Mouse (Mus musculus) neutrophil, adult 5-6 weeks (primary cell): ENCODE results near the gene Filip1. TPM values are rescaled to one million over a fixed set of nuclear protein-coding genes. Genes with fewer than 3 reads are reported as not detected.

Source experiments
- ATAC-seq: fragments of 151-379, 151-347 bp; 2 replicates; pipeline ENCODE4 v1.8.0; 2017; ENCODE audit warnings: mild to moderate bottlenecking, moderate TSS enrichment; ENCODE audit not compliant: insufficient number of reproducible peaks, poor library complexity, low FRiP score, severe bottlenecking; ENCODE audit errors: extremely low read depth
- total RNA-seq: library from RNA; stranded (forward); fragments of 200-1000 nt; gene quantifications from 2 replicates; pipeline ENCODE4 v1.2.3, GENCODE M21; 2017

Gene Filip1
- total RNA-seq, 1 experiment from 2014 or later, result 0.47 TPM

DNA sequence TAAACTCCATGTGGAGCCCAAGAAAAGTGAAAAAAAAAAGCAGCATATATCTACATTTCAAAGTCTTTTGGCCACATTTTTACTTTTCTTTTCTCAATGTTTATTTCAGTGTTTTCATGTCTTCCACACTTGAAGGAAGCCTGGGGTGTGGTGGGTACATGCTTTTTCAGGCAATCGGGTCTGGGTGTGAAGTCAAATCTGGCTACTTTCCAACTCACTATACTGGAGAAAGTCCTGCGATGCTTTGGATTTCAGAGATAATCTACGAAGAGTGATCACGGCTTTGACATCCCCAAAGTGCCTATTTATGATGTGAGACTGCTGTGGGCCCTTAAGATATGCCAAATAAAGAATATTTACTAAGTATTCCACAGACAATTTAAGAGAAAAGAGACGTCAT lies 57.7 kb downstream of the Filip1 start:
- no peak for ATAC-seq

DNA sequence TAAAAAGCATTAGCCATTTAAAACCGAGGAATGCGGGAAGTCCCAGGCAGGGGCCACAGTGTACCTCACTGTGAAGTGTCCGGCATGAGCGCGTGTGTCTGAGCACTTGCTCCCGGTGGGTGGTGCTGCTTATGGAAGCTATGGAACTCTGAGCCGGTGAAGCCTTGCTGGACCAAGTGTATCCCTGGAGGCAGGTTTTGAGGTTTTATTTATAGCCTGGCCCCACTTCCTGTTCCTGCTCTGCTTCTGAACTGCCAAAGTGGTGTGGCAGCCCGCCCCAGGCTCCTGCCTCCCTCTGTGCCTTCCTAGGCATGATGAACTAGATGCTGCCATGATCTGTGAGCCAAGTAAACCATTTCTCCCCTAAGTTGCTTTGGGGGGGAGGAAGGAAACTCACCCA lies 60.7 kb downstream of the Filip1 start:
- ATAC-seq, result no peak

DNA sequence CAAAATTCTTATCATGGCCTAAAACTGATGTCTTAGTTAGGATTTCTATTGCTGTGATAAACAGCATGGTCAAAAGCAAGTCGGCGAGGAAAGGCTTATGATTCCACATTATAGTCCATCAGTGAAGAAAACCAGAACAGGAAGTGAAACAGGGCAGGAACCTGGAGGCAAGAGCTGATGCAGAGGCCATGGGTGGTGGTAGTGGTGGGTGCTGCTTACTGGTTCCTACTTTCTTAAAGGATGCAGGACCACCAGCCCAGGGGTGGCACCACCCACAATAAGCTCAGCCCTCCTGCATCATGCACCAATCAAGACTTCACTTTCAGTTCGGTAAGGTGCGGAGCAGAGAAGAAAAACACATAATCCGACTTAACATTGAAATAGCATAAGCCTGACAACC lies 61.3 kb downstream of the Filip1 start:
- ATAC-seq, result no peak

DNA sequence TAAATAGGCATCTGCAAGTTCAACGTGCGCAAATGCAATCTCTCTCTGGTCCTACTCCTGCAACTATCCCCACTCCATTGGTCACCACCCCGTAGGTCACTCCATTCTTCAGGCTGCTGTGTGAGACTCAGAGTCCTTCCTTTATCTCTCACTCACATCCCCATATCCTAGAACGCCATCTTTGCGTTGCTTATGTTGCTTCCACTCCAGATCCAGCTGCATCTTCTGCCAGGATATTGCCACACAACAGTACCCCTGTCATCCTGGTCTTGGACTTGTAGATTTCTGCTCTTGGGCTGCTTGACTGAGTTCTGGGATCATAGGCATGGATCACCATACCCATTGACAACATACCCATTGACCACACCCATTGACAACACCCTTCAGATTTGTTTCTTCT lies 62.0 kb downstream of the Filip1 start:
- no peak for ATAC-seq

DNA sequence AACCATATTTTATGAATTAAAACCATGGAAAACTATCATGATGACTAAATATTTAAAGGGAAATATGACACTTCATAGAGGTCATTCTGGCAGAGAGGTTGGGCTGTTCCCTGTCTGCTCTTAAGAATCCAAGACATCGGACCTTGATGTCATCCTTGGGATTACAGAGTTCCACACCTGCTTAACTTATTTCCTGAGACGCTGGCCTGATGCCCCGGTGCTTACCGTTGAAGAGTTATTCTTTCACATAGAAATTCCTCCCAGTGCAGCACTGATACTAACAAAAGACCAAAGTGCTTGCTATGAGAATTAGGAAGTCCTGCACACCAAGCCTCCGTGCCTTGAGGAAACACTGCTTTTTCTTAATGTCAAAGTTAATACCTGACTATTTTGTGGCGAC lies 62.6 kb downstream of the Filip1 start:
- ATAC-seq, result no peak

DNA sequence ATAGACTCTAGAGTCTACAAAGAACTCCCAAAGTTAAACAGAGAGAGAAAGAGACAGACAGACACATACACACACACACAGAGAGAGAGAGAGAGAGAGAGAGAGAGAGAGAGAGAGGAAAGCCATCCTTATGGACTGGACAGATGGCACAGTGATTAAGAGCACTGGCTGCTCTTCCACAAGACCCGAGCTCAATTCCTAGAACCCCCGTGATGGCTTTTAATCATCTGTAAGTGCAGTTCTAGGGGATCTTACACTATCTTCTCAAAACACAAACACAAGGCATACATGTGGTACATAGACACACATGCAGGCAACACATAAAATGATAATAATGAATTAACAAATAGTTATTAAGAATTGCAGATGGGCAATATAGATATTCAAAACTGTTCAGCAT lies 64.3 kb downstream of the Filip1 start:
- no peak for ATAC-seq

DNA sequence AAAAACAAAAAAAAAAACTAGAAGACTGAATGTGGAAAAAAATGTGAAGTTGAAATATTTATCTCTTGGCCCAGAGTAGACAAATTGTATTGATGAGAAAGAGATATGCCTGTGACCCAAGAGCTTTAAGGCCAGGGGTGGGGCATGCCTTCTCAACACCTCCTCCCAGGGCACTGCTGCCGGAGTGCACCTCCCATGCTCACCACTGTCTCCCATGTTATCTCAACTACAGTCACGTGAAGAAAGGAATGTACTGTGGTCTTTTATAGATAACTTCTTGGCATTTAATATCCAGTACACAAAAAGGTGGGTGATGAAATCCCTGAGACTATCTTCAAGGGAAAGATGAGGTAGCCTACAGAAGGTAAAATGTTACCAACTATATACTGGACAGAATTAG lies 64.7 kb downstream of the Filip1 start:
- ATAC-seq, result no peak

DNA sequence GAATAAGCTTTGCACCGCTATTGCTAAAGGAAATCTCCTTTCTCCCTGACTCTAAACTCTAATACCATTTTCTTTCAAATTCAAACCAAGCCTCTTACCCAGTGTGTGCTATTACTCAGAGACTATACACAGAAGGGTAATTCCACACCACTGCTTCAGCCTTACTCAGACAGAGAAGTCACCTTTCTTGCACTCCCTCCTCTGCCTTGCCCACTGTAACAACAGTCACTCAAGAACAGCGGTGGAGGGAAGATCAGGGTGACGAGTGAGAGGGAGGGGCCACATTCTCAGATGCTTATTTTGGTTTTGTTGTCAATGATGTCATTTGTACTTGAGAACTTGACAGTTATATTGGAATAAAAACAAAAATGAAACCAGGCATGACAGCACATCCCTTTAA lies 65.2 kb downstream of the Filip1 start:
- no peak for ATAC-seq

DNA sequence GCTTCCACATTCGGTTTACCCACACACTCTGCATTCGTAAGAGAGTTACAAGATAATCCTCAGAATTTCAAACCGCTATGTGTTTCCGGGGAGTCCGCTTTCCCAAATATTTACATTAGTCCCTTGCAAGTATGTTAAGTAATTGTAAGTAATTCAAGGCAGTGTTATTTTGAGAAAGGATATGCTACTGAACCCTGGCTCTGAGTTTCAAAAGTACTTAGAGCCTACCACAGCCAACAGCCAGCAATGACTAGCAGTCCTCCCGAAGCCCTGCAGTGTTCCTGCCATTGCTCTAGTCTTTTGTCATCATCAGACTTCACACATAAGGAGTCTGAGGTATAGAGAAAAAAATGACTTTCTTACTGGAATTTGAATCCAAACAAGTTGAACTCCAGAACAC lies 67.8 kb downstream of the Filip1 start:
- no peak for ATAC-seq

DNA sequence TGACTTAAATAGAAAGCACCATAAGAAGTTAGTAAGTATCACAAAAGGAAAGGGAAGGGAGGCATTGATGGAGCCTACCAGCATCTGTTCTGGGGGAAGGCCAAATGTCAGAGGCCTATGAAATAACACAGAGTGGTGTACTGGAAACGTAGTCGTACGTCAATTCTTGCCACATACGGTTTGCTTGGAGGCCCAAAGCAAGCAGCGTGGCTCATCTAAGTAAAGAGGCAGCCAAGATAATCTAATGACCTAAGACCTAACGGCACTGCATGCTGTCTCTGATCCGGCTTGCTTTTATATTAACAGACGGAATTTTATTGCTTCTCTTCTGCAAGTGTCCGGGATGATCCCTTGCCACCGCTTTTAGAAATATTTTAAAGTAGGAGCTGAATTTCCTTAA lies 68.7 kb downstream of the Filip1 start:
- ATAC-seq, result no peak

DNA sequence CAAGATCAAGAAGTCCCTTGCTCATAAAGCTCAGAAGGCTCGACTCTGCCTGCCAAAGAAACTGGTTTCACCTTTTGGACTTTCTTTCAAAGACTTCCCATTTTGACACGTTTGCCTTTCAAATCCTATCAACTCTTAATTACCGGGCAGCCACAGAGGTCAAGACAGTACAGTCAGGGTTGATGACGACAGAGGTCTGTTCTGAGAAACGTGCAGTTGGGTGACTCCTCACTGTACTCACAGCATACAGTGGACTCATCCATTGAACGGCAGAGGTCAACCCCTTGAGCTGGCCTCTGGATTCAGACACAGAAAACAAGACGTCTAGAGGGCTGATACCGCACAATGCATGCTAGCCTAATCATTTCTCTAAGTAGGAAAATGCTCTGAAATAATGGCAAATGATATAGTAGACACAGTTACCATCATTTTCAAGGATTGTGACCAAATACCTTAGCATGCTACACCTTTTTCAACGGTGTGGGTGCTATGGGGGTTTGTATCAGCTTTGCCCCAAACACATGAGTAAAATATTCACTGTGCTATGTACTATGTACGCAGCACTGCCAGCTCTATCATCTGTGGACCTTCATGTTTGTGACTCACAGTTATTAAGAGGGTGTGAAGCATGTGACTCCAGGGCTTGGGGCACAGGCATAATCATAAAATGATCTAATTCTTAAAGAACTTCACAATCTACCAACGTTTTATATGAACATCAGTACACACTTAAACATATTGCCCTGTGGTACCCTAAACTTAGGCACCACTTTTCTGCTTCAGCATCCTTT lies 74.0 kb downstream of the Filip1 start:
- ATAC-seq, result no peak

DNA sequence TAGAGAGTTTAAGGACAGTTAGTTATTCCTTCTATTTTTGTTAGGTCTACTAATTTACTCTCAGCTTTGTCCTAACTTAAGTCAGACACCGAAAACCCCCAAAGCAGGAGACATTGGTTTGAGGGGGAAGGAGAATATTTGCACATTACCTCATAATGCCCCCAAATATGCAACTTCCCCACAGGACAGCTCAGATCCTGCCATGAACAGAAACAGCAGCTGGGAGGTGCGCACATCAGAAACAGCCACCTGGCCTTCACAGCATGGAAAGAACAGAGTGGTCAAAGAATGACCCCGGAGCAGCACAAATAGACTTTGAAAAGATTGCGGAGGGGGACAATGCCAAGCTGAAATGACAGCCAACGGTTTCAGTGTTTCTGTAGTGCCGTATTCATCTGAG lies 75.1 kb downstream of the Filip1 start:
- no peak for ATAC-seq

DNA sequence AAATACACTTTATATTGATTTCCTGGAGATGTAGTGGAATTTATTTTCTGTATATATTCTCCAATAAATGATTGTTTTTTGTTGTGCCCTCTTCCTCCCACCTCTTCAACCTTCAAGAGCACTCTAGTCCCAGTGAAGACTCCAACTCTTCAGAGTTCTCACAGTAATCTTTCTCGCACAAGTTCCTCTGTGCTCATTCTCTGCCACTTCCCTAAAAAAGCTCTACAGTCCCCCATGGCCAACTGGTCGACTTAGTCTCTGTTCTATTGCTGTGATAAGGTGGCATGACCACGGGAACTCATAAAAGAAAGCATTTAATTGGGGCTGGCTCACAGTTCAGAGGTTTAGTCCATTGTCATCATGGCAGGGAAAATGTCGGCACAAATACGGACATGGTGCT lies 80.1 kb downstream of the Filip1 start:
- no peak for ATAC-seq

DNA sequence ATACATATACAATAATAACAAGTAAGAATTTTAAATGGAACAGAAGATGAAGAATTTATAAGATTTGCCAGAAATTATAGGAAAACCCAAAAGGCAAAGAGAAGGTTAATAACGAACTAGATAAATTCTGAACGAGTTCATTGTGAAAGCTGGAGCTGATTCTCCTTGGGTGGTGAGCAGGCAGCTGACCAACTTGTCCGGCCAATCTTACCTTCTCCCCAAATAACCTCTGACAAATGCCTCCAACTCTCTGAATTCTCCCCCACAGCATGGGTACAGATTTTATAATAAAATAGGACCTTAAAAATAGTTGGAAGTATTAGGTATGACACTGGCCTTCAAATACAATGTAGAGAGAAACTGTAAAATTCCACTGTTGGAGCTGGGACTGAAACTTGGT lies 84.6 kb downstream of the Filip1 start:
- ATAC-seq, result no peak

DNA sequence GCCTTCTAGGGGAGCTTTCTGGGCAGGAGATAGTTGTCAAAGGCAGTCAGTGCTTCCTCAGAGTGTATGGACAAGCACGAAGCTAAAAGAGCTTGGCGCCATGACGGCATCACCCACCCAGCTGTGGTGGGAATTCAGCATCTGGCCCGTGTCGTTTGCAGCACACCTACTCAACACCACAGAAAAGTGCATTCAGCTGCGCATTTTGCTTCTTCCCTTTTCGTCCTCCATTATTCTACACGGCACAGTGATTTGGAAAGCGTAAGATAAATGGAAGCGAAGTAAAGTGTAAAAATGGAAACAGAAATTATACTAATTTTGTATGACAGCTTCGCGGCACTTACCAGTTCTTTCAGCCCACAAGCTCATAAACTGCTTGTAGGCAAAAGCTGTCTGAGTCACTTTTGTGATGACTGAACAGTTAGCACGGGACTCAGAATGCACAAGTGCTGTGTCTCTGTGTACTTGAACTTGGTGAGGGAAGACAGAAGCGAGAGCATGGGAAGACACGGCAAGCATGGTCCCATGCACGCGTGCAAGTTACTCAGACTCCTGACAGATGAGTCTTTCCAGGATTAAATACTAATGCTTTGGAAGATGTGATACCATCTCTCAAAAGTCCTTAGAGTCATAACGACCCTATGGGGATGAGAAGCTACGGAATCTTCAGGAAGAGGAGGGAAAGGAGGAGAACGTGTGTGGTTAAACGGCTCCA lies 85.3 kb downstream of the Filip1 start:
- ATAC-seq, result no peak

DNA sequence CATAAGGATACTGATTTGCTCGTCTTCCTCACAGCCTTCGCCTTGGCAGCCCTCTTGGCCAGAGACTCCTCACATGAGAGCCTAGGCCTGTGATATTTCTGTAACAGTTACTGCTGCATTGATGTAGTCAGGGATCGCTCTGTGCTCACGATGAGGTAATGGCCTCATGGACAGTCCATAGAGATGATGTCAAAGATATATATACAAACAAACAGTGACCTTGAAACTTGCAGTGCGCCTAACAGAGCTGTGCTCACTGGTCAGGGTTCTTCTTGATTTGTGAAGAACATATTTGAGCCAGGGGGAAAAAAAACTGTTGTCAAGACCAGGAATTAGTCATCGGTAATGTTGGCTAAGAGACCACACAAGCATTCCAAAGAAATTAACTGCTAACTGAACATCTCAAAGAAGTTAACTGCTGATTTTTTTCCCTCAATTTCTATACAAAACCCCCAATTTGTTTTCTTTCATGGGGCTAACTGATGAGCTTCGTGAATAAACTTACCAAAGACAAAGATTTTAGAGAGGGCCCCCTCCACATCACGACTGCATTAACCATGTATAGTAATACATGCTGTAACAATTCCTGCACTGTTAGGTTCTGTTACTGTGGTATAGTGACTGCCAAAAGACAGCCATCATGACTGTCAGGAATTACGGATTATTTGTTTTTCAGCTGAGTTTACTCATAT lies 86.0 kb downstream of the Filip1 start:
- ATAC-seq, result no peak

DNA sequence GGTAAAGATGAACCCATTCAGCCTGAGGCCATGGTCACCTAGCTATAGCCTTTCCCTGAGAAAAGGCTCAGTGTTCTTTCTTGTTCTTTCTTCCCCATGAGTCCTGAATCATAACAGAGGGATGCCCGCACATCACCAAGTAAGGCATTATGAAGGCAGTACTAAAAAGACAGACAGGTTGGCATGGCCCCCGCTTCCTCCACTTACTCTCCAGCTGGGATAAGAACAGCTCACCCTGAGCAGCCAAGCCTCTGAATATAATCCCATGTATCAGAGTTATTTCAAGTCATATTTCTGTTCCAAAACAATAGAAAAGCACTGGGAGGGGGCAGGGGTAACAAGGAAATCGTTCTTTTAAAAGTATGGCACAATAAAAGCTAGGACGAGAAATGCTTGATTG lies 86.7 kb downstream of the Filip1 start:
- no peak for ATAC-seq

DNA sequence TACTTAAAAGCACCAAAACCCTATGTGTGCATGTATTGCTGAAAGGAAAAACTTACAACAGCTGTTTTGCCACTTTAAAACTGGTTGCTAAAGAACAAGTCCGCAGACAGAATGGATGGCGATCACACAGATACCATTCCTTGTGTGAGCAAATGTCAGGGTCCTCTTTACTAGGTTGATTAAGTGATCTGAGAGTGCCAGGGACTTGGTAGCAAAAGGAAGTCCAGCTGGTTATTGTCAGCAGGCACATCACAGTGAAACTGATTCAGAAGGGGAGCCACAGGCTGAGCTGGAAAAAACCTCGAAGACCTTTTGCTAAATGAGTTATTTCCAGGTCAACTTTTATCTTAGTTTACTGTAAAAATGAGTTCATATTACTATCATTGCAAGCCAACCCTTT lies 89.4 kb downstream of the Filip1 start:
- ATAC-seq, result no peak

DNA sequence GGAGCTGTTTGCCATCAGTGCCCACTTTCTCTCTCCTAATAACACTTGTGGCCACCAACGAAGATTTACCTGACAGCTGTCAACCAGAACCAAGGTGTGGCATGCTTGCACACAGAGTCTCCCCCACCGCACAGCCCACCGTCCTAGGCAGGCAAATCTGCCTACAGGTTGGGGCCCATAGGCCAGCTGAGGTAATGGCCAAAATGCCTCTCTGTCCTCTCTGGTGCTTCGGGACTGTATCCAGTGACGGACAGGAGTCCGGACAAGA lies 90.2 kb downstream of the Filip1 start:
- no peak for ATAC-seq

DNA sequence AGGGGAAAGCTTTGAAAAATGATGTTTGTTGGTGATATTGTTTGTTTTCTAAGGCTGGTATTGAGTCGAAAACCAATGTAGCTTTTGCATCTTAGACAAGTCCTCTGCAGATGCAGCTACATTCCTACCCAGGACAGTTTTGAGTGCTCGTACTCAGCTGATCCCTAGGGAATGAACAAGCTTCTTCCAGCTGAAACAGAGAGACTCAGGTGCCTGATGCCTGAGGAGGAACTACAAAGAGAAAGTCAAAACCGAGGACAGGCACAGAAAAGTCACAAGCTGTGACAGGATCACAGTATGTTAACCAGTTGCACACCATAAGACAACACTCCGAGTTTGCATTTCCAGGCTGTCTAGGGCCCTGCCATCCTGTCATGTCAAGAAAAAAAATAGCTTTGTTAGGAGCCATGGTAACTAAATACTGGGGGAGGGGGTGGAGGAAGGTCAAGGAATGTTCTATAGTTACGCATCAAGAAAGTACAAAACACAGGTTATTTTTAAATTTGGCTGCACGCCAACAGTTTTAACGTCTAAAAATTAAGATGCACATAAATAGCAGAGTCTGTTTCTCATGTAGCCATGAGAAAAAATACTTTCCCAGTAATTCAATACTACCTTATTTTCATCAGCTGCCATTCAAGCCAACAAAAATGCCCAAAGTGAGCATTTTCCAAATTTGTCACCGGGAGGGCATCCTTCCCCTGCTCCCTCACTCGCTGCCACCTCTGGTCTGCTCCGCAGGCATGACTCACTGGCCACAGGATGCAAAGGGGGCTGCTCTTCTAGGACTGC lies 90.8 kb downstream of the Filip1 start:
- ATAC-seq, result no peak
